Mouse (Mus musculus): Measurements from ENCODE around the gene Elk3.

Elk3 gene

GRCm38 (mm10) chr10:93242861-93243260, 68.1 kb downstream of the Elk3 start:
- no peak for DNase-seq (ENCODE audit: low spot score in 2 of 2)

GRCm38 (mm10) chr10:93242208-93242607, 68.7 kb downstream of the Elk3 start:
- no peak for DNase-seq (ENCODE audit: low spot score in 2 of 2)

GRCm38 (mm10) chr10:93239201-93239806, 71.6 kb downstream of the Elk3 start:
- no peak for DNase-seq (ENCODE audit: low spot score in 2 of 2)

GRCm38 (mm10) chr10:93234692-93235091, 76.2 kb downstream of the Elk3 start:
- DNase-seq (ENCODE audit: low spot score in 2 of 2): no peak

GRCm38 (mm10) chr10:93233665-93234194, 77.2 kb downstream of the Elk3 start:
- no peak for DNase-seq (ENCODE audit: low spot score in 2 of 2)

- DNase-seq (ENCODE audit: low spot score in 2 of 2): no peak
These were observed 79.0 kb downstream of the Elk3 start for GRCm38 (mm10) chr10:93231893-93232292.

- no peak for DNase-seq (ENCODE audit: low spot score in 2 of 2)
These were observed 79.4 kb downstream of the Elk3 start for GRCm38 (mm10) chr10:93231490-93231889.

GRCm38 (mm10) chr10:93228401-93229007, 82.4 kb downstream of the Elk3 start:
- no peak for DNase-seq (ENCODE audit: low spot score in 2 of 2)

GRCm38 (mm10) chr10:93227921-93228320, 83.0 kb downstream of the Elk3 start:
- DNase-seq (ENCODE audit: low spot score in 2 of 2): peak in 1 of 2 experiments; percentile 24

- no peak for DNase-seq (ENCODE audit: low spot score in 2 of 2)
These were observed 85.2 kb downstream of the Elk3 start for GRCm38 (mm10) chr10:93225751-93226150.

GRCm38 (mm10) chr10:93215051-93215763, 95.7 kb downstream of the Elk3 start:
- DNase-seq (ENCODE audit: low spot score in 2 of 2): no peak

GRCm38 (mm10) chr10:93214251-93214650, 96.7 kb downstream of the Elk3 start:
- no peak for DNase-seq (ENCODE audit: low spot score in 2 of 2)

- no peak for DNase-seq (ENCODE audit: low spot score in 2 of 2)
These were observed 97.6 kb downstream of the Elk3 start for GRCm38 (mm10) chr10:93213339-93213738.

GRCm38 (mm10) chr10:93212699-93213098, 98.2 kb downstream of the Elk3 start:
- no peak for DNase-seq (ENCODE audit: low spot score in 2 of 2)

GRCm38 (mm10) chr10:93207176-93207575, 103.8 kb downstream of the Elk3 start:
- no peak for DNase-seq (ENCODE audit: low spot score in 2 of 2)

- DNase-seq (ENCODE audit: low spot score in 2 of 2): no peak
These were observed 105.5 kb downstream of the Elk3 start for GRCm38 (mm10) chr10:93205287-93205956.

- no peak for DNase-seq (ENCODE audit: low spot score in 2 of 2)
These were observed 109.0 kb downstream of the Elk3 start for GRCm38 (mm10) chr10:93201846-93202458.

GRCm38 (mm10) chr10:93198958-93199357, 112.0 kb downstream of the Elk3 start:
- no peak for DNase-seq (ENCODE audit: low spot score in 2 of 2)

Data from thymus, postnatal 10 days (tissue).